Mouse (Mus musculus): Measurements from ENCODE around the gene Shank2. TPM values are rescaled to one million over a fixed set of nuclear protein-coding genes. Genes with fewer than 3 reads are reported as not detected.

Shank2 gene
- polyA plus RNA-seq, 1 experiment from 2014 or later: 0.31 TPM

DNA sequence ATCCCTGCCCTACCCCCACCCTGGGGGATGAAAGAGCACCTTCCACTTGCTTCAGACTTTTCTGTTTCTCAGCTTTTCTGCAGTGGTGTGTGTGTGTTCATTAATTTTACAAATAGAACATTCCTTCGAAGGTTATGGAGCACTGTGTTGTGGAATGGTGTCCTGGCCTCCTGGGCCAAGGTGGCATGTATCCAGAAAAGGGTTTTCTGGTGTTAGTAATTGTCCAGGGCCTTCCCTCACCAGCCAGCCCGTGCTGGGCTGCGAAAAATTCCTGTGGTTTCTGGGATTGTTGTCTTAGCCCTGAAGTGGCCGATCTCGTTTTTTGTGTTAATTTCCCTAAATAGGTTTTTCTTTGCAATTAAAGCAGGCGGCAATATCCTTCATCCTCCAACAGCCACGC lies 289.8 kb downstream of the Shank2 start:
- H3K27me3 ChIP-seq (replicated peaks): 0 out of 2 replicates have a peak, but pooled peaks cover 2% of the 10 kb centered on the region
- no peaks in the 10 kb centered on the region for H3K9me3 ChIP-seq (replicated peaks)
- no peak overlapping the region for H3K4me2 ChIP-seq
- H3K36me3 ChIP-seq: no peaks in the 10 kb centered on the region
- no peak for ATAC-seq
- no peak overlapping the region for H3K4me3 ChIP-seq
- 41% methylated on average over 7 of the region's 7 CpGs for WGBS (ENCODE audit: insufficient replicate concordance)
- H3K4me1 ChIP-seq: no peaks in the 10 kb centered on the region
- H3K9ac ChIP-seq: no peak overlapping the region
- H3K27ac ChIP-seq: no peak overlapping the region

DNA sequence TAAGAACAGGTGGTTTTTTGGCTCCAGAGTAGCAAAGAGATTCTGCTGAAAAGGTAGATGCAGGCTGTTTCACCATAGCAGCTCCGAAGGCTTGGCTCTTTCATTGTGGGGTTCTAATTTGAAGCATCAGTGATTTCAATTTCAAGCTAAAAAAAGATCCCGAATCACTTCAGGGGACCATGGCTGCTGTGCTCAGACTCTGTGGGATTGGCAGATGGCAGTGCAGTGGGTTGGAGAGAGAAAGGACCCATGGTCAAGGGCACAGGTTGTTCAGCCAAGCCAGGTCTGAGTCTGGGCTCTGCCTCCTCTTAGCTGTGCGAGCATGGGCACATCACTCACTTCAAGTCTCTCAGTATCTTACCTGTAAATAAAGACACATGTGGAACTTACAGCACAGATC lies 291.9 kb downstream of the Shank2 start:
- Histone ChIP-seq H3K9ac (no peak overlapping the region), H3K9me3 (replicated peaks) (no peaks in the 10 kb centered on the region), H3K36me3 (no peaks in the 10 kb centered on the region), H3K4me2 (no peak overlapping the region), H3K4me1 (no peaks in the 10 kb centered on the region), H3K4me3 (no peak overlapping the region), H3K27me3 (replicated peaks) (no peaks in the 10 kb centered on the region), H3K27ac (no peak overlapping the region)
- ATAC-seq: no peak
- WGBS (ENCODE audit: insufficient replicate concordance): 63% methylated on average over 3 of the region's 3 CpGs

GRCm38 (mm10) chr7:144294239-144295200 lies 292.8 kb downstream of the Shank2 start:
- 35% methylated on average over 13 of the region's 13 CpGs for WGBS (ENCODE audit: insufficient replicate concordance)
- Histone ChIP-seq H3K9me3 (replicated peaks) (no peaks in the 10 kb centered on the region), H3K27me3 (replicated peaks) (no peaks in the 10 kb centered on the region), H3K9ac (no peak overlapping the region), H3K36me3 (no peaks in the 10 kb centered on the region), H3K4me1 (no peaks in the 10 kb centered on the region), H3K4me2 (no peak overlapping the region), H3K4me3 (no peak overlapping the region), H3K27ac (no peak overlapping the region)
- no peak for ATAC-seq

DNA sequence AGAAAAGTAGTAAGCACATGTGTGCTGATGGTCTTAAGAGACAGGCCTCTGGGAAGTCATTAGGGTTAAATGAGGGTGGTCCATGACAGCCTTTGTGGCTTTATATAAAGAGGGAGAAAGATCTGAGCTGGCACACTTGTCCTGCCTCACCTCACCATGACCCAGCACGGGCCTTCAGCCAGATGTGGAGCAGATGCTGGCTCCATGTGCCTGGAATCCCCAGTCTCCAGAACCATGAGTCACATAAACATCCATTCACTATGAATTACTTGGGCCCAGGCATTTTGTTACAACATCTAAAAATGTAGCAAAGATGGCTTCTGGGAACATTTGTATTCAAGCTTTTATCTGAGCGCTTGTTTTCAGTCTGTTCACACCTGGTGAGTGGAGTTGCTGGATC lies 297.6 kb downstream of the Shank2 start:
- ATAC-seq: no peak
- Histone ChIP-seq H3K4me2 (no peak overlapping the region), H3K27ac (no peak overlapping the region), H3K4me1 (no peaks in the 10 kb centered on the region), H3K9me3 (replicated peaks) (no peaks in the 10 kb centered on the region), H3K27me3 (replicated peaks) (no peaks in the 10 kb centered on the region), H3K9ac (no peak overlapping the region), H3K4me3 (no peak overlapping the region), H3K36me3 (no peaks in the 10 kb centered on the region)
- WGBS (ENCODE audit: insufficient replicate concordance): 76% methylated on average over 2 of the region's 2 CpGs

- Histone ChIP-seq H3K27ac (no peak overlapping the region), H3K9ac (no peak overlapping the region), H3K4me3 (no peak overlapping the region), H3K9me3 (replicated peaks) (no peaks in the 10 kb centered on the region), H3K4me1 (no peaks in the 10 kb centered on the region), H3K27me3 (replicated peaks) (no peaks in the 10 kb centered on the region), H3K4me2 (no peak overlapping the region), H3K36me3 (no peaks in the 10 kb centered on the region)
- 49% methylated on average over 4 of the region's 4 CpGs for WGBS (ENCODE audit: insufficient replicate concordance)
- ATAC-seq: no peak
Observed at GRCm38 (mm10) chr7:144301646-144302045, 299.9 kb downstream of the Shank2 start.

DNA sequence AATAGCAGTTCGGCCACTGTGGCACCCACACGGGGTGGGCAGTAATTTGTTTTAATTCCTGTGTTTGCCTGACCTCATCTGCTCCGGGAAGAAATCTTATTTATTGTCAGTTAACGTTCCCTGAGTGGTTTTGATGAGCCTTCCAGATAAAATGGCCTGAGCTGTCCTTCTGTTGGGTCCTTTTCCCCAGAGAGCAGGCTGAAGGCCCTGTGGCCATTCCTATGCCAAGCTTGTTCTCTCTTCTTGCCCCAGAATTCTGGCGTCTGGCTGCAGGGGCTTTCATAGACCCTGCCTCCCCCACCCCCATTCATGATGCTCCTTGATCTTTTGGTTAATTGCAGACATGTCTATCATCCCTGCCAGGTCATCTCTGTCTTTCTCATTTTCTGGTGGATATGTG lies 300.8 kb downstream of the Shank2 start:
- no peak for ATAC-seq
- Histone ChIP-seq H3K27ac (no peak overlapping the region), H3K9me3 (replicated peaks) (no peaks in the 10 kb centered on the region), H3K4me1 (no peaks in the 10 kb centered on the region), H3K4me2 (no peak overlapping the region), H3K27me3 (replicated peaks) (no peaks in the 10 kb centered on the region), H3K4me3 (no peak overlapping the region), H3K36me3 (no peaks in the 10 kb centered on the region), H3K9ac (no peak overlapping the region)
- 63% methylated on average over 5 of the region's 5 CpGs for WGBS (ENCODE audit: insufficient replicate concordance)

GRCm38 (mm10) chr7:144307853-144308409 lies 306.2 kb downstream of the Shank2 start:
- Histone ChIP-seq H3K27ac (no peak overlapping the region), H3K27me3 (replicated peaks) (no peaks in the 10 kb centered on the region), H3K36me3 (no peaks in the 10 kb centered on the region), H3K4me1 (no peaks in the 10 kb centered on the region), H3K4me3 (no peak overlapping the region), H3K9me3 (replicated peaks) (no peaks in the 10 kb centered on the region), H3K9ac (no peak overlapping the region), H3K4me2 (no peak overlapping the region)
- WGBS (ENCODE audit: insufficient replicate concordance): 56% methylated on average over 10 of the region's 10 CpGs
- ATAC-seq: no peak

GRCm38 (mm10) chr7:144314438-144315105 lies 312.8 kb downstream of the Shank2 start:
- H3K36me3 ChIP-seq: no peaks in the 10 kb centered on the region
- no peak for ATAC-seq
- no peaks in the 10 kb centered on the region for H3K9me3 ChIP-seq (replicated peaks)
- 74% methylated on average over 11 of the region's 11 CpGs for WGBS (ENCODE audit: insufficient replicate concordance)
- H3K27ac ChIP-seq: no peak overlapping the region
- no peak overlapping the region for H3K9ac ChIP-seq
- no peak overlapping the region for H3K4me2 ChIP-seq
- H3K4me3 ChIP-seq: no peak overlapping the region
- no peaks in the 10 kb centered on the region for H3K4me1 ChIP-seq
- H3K27me3 ChIP-seq (replicated peaks): no peaks in the 10 kb centered on the region

- no peak for ATAC-seq
- no peaks in the 10 kb centered on the region for H3K9me3 ChIP-seq (replicated peaks)
- no peaks in the 10 kb centered on the region for H3K36me3 ChIP-seq
- H3K9ac ChIP-seq: no peak overlapping the region
- no peak overlapping the region for H3K27ac ChIP-seq
- H3K4me2 ChIP-seq: no peak overlapping the region
- 71% methylated on average over 6 of the region's 6 CpGs for WGBS (ENCODE audit: insufficient replicate concordance)
- H3K27me3 ChIP-seq (replicated peaks): no peaks in the 10 kb centered on the region
- H3K4me1 ChIP-seq: no peaks in the 10 kb centered on the region
- H3K4me3 ChIP-seq: no peak overlapping the region
Observed at GRCm38 (mm10) chr7:144316224-144316623, 314.5 kb downstream of the Shank2 start.

DNA sequence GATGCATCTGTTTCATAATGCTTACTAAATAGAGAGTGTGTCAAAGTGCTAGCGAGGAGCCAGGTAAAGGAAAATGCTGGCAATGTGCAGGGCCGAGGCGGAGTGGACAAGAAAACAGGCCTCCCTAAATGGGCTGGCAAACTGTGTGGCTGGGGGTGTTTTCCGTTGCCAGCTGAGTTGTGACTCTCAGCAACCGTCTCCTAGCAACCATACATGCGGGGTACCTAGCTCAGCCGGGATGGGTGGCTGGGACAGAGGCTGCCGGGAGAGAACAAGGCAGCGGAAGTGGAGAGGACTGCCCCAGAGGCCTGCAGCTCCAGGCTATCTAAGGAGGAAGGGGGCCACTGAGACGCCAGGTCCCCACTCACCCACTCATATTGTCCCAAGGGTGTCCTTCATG lies 315.1 kb downstream of the Shank2 start:
- no peak for ATAC-seq
- H3K36me3 ChIP-seq: no peaks in the 10 kb centered on the region
- H3K27ac ChIP-seq: no peak overlapping the region
- H3K27me3 ChIP-seq (replicated peaks): no peaks in the 10 kb centered on the region
- H3K4me1 ChIP-seq: no peaks in the 10 kb centered on the region
- no peaks in the 10 kb centered on the region for H3K9me3 ChIP-seq (replicated peaks)
- no peak overlapping the region for H3K4me3 ChIP-seq
- no peak overlapping the region for H3K4me2 ChIP-seq
- 48% methylated on average over 10 of the region's 10 CpGs for WGBS (ENCODE audit: insufficient replicate concordance)
- H3K9ac ChIP-seq: no peak overlapping the region

GRCm38 (mm10) chr7:144324077-144324476 lies 322.3 kb downstream of the Shank2 start:
- Histone ChIP-seq H3K4me1 (no peaks in the 10 kb centered on the region), H3K9me3 (replicated peaks) (no peaks in the 10 kb centered on the region), H3K4me3 (no peak overlapping the region), H3K4me2 (no peak overlapping the region), H3K9ac (no peak overlapping the region), H3K27me3 (replicated peaks) (no peaks in the 10 kb centered on the region), H3K36me3 (no peaks in the 10 kb centered on the region), H3K27ac (no peak overlapping the region)
- ATAC-seq: no peak
- WGBS (ENCODE audit: insufficient replicate concordance): 75% methylated on average over 2 of the region's 2 CpGs

GRCm38 (mm10) chr7:144324861-144325260 lies 323.1 kb downstream of the Shank2 start:
- Histone ChIP-seq H3K27ac (no peak overlapping the region), H3K27me3 (replicated peaks) (no peaks in the 10 kb centered on the region), H3K4me3 (no peak overlapping the region), H3K4me1 (no peaks in the 10 kb centered on the region), H3K9me3 (replicated peaks) (no peaks in the 10 kb centered on the region), H3K36me3 (no peaks in the 10 kb centered on the region), H3K9ac (no peak overlapping the region), H3K4me2 (no peak overlapping the region)
- 66% methylated on average over 6 of the region's 6 CpGs for WGBS (ENCODE audit: insufficient replicate concordance)
- no peak for ATAC-seq
